Comparison of ENCODE assay signal across 8 mouse cellular contexts in genomic region chr4:152010091-152010706, GRCm38 (mm10). TPM values are rescaled to one million over a fixed set of nuclear protein-coding genes. Genes with fewer than 3 reads are reported as not detected.
DNase-seq lines count a peak whose midpoint lies in the region; ATAC-seq and TF ChIP-seq lines count a peak whose summit lies in the region.

No protein-coding gene starts in this region.

- no peaks in the 10 kb centered on the region for H3K27me3 ChIP-seq in cerebellum, adult 2 months (ENCODE audit: control insufficient read depth, insufficient read depth, low read length)
- 0 out of 2 replicates have a peak, but pooled peaks cover 3% of the 10 kb centered on the region for H3K27me3 ChIP-seq in limb, embryonic 11.5 days (ENCODE audit: control insufficient read depth, insufficient read depth, low read length)
- peaks cover 49% of the 10 kb centered on the region for H3K27me3 ChIP-seq in midbrain, embryonic 13.5 days

- H3K4me1 ChIP-seq in cerebellum, adult 2 months (ENCODE audit: control insufficient read depth, insufficient read depth, low read length): peaks cover 17% of the 10 kb centered on the region
- H3K4me1 ChIP-seq in embryonic fibroblast, embryonic 13.5 days (ENCODE audit: control insufficient read depth, insufficient read depth, low read length): peaks cover 9% of the 10 kb centered on the region
- H3K4me1 ChIP-seq in limb, embryonic 11.5 days (ENCODE audit: control insufficient read depth, insufficient read depth, low read length): peaks cover 27% of the 10 kb centered on the region
- H3K4me1 ChIP-seq in midbrain, embryonic 13.5 days (replicated peaks): peaks cover 44% of the 10 kb centered on the region

- TF ChIP-seq CTCF in cerebellum, adult 2 months (IDR thresholded peaks at IDR 0.05; ENCODE audit: borderline replicate concordance, insufficient read depth, low read depth, low read length): no peak
- no peak for TF ChIP-seq CTCF in embryonic fibroblast, embryonic 13.5 days (IDR thresholded peaks at IDR 0.05; ENCODE audit: borderline replicate concordance, insufficient read depth, low read length)

- H3K9me3 ChIP-seq in limb, embryonic 11.5 days (ENCODE audit: control insufficient read depth, low read length): no peaks in the 10 kb centered on the region
- no peaks in the 10 kb centered on the region for H3K9me3 ChIP-seq in midbrain, embryonic 13.5 days

- ATAC-seq in limb, embryonic 11.5 days (ENCODE audit: insufficient number of reproducible peaks, low FRiP score, low TSS enrichment, low read depth): no peak
- 0 out of 2 replicates have a peak, but pooled peaks have one; percentile 4 for ATAC-seq in midbrain, embryonic 13.5 days
- ATAC-seq in activated CD4-positive, CD25-positive, alpha-beta regulatory T cell, adult 4 months: no peak

- intact Hi-C loops in heart, postnatal 25 days (cut with DNase I): no loop called here

- DNase-seq in cerebellum, adult 2 months: peak; percentile 46 to 50
- no peak for DNase-seq in cerebellum, postnatal 14 days
- peak; percentile 50 for DNase-seq in MN1 (ENCODE audit: low spot score)
- DNase-seq in heart, postnatal 25 days (ENCODE audit: low spot score): peak; percentile 37
- no peak for DNase-seq in limb, embryonic 11.5 days (ENCODE audit: low spot score)

- peak overlapping the region; percentile 80; the same call in 1 of the 2 replicates for H3K27ac ChIP-seq in cerebellum, adult 2 months (ENCODE audit: insufficient read depth, low read length)
- peak overlapping the region; percentile 62 for H3K27ac ChIP-seq in embryonic fibroblast, embryonic 13.5 days (ENCODE audit: insufficient read depth, low read length)
- no peak overlapping the region for H3K27ac ChIP-seq in limb, embryonic 11.5 days (replicated peaks; ENCODE audit: low read depth, low read length)
- no peak overlapping the region for H3K27ac ChIP-seq in midbrain, embryonic 13.5 days

- TF ChIP-seq POLR2A in cerebellum, adult 2 months (IDR thresholded peaks at IDR 0.05; ENCODE audit: borderline replicate concordance, insufficient read depth, low read length): no peak
- TF ChIP-seq POLR2A in embryonic fibroblast, embryonic 13.5 days (IDR thresholded peaks at IDR 0.05; ENCODE audit: low read depth, low read length): no peak; the same call in 1 of the 2 replicates

- H3K4me3 ChIP-seq in cerebellum, adult 2 months (replicated peaks; ENCODE audit: insufficient read depth, low read depth, low read length): peak overlapping the region; percentile 89
- peak overlapping the region; percentile 84 for H3K4me3 ChIP-seq in embryonic fibroblast, embryonic 13.5 days (ENCODE audit: insufficient read depth, low read length)
- peak overlapping the region; percentile 84 for H3K4me3 ChIP-seq in limb, embryonic 11.5 days (ENCODE audit: low read depth, low read length)
- H3K4me3 ChIP-seq in midbrain, embryonic 13.5 days (replicated peaks): peak overlapping the region; percentile 62

- peak overlapping the region; percentile 100 for H3K4me2 ChIP-seq in limb, embryonic 11.5 days (ENCODE audit: low read depth, severe bottlenecking)
- peak overlapping the region; percentile 100 for H3K4me2 ChIP-seq in midbrain, embryonic 13.5 days (replicated peaks)

- under 1% methylated on average over 10 of the region's 10 CpGs for WGBS in cerebellum, adult 2 months
- 1% methylated on average over 10 of the region's 10 CpGs for WGBS in limb, embryonic 11.5 days
- WGBS in midbrain, embryonic 13.5 days: 2% methylated on average over 10 of the region's 10 CpGs

- peak overlapping the region; percentile 68 for H3K9ac ChIP-seq in limb, embryonic 11.5 days (ENCODE audit: low read length)
- H3K9ac ChIP-seq in midbrain, embryonic 13.5 days (replicated peaks): peak overlapping the region; percentile 68

- peaks cover 3% of the 10 kb centered on the region; the same call in 1 of the 2 replicates for H3K36me3 ChIP-seq in limb, embryonic 11.5 days (ENCODE audit: control insufficient read depth, insufficient read depth, low read length)
- H3K36me3 ChIP-seq in midbrain, embryonic 13.5 days: peaks cover 3% of the 10 kb centered on the region; the same call in 1 of the 2 replicates

RNA-seq across cellular contexts. Expression of gene Klhl21, which starts 1.6 kb away (rescaled TPM):
- polyA plus RNA-seq in cerebellum, adult 2 months (2012; rRNA removed): 14.5 and 14.7 TPM in 2 replicates
- 10.7 and 13.0 TPM in 2 replicates for polyA plus RNA-seq in embryonic fibroblast, embryonic 13.5 days (2011; ENCODE audit: insufficient read length, low read depth, missing spikeins)
- 10 to 100 TPM; 69.8 to 76.2 TPM for total RNA-seq in heart, postnatal 25 days (2021)
- 4.7 and 6.4 TPM in 2 replicates for polyA plus RNA-seq in limb, embryonic 11.5 days (2014; fragmentation: Nextera tagmentation; extraction: Ambion mirVana)
- polyA plus RNA-seq in midbrain, embryonic 13.5 days (2015; fragmentation: Nextera tagmentation; extraction: Ambion mirVana): 2.0 and 3.0 TPM in 2 replicates
- 1 to 10 TPM; 2.2 to 4.2 TPM for polyA plus RNA-seq in activated CD4-positive, CD25-positive, alpha-beta regulatory T cell, adult 4 months (2017; shearing (Covaris generic))

RNA-seq across cellular contexts. Expression of gene Phf13, which starts 14.1 kb away (rescaled TPM):
- 7.3 and 8.3 TPM in 2 replicates for polyA plus RNA-seq in cerebellum, adult 2 months (2012; rRNA removed)
- 21.0 and 23.2 TPM in 2 replicates for polyA plus RNA-seq in embryonic fibroblast, embryonic 13.5 days (2011; ENCODE audit: insufficient read length, low read depth, missing spikeins)
- 1 to 10 TPM; 5.8 to 6.2 TPM for total RNA-seq in heart, postnatal 25 days (2021)
- 28.6 and 29.4 TPM in 2 replicates for polyA plus RNA-seq in limb, embryonic 11.5 days (2014; fragmentation: Nextera tagmentation; extraction: Ambion mirVana)
- 17.5 and 17.7 TPM in 2 replicates for polyA plus RNA-seq in midbrain, embryonic 13.5 days (2015; fragmentation: Nextera tagmentation; extraction: Ambion mirVana)
- polyA plus RNA-seq in activated CD4-positive, CD25-positive, alpha-beta regulatory T cell, adult 4 months (2017; shearing (Covaris generic)): 1 to 10 TPM; 2.3 to 3.0 TPM

RNA-seq across cellular contexts. Expression of gene Zbtb48, which starts 17.3 kb away (rescaled TPM):
- 20.1 and 24.3 TPM in 2 replicates for polyA plus RNA-seq in cerebellum, adult 2 months (2012; rRNA removed)
- polyA plus RNA-seq in embryonic fibroblast, embryonic 13.5 days (2011; ENCODE audit: insufficient read length, low read depth, missing spikeins): 5.7 and 7.5 TPM in 2 replicates
- 1 to 10 TPM; 3.5 to 5.0 TPM for total RNA-seq in heart, postnatal 25 days (2021)
- polyA plus RNA-seq in limb, embryonic 11.5 days (2014; fragmentation: Nextera tagmentation; extraction: Ambion mirVana): 21.0 and 23.9 TPM in 2 replicates
- polyA plus RNA-seq in midbrain, embryonic 13.5 days (2015; fragmentation: Nextera tagmentation; extraction: Ambion mirVana): 17.9 and 26.3 TPM in 2 replicates
- 10 to 100 TPM; 14.1 to 22.0 TPM for polyA plus RNA-seq in activated CD4-positive, CD25-positive, alpha-beta regulatory T cell, adult 4 months (2017; shearing (Covaris generic))

RNA-seq across cellular contexts. Expression of gene Thap3, which starts 21.4 kb away (rescaled TPM):
- polyA plus RNA-seq in cerebellum, adult 2 months (2012; rRNA removed): 42.7 and 43.3 TPM in 2 replicates
- polyA plus RNA-seq in embryonic fibroblast, embryonic 13.5 days (2011; ENCODE audit: insufficient read length, low read depth, missing spikeins): 7.4 and 10.8 TPM in 2 replicates
- 10 to 100 TPM; 11.5 TPM for total RNA-seq in heart, postnatal 25 days (2021)
- polyA plus RNA-seq in limb, embryonic 11.5 days (2014; fragmentation: Nextera tagmentation; extraction: Ambion mirVana): 27.3 and 29.5 TPM in 2 replicates
- polyA plus RNA-seq in midbrain, embryonic 13.5 days (2015; fragmentation: Nextera tagmentation; extraction: Ambion mirVana): 34.7 and 38.0 TPM in 2 replicates
- polyA plus RNA-seq in activated CD4-positive, CD25-positive, alpha-beta regulatory T cell, adult 4 months (2017; shearing (Covaris generic)): 100 to 1,000 TPM in 1 of 2 experiments, 10 to 100 TPM in 1; 89.8 to 107 TPM

RNA-seq across cellular contexts. Expression of gene Tas1r1, which starts 28.2 kb away (rescaled TPM):
- polyA plus RNA-seq in cerebellum, adult 2 months (2012; rRNA removed): 0.10 and 0.27 TPM in 2 replicates
- polyA plus RNA-seq in embryonic fibroblast, embryonic 13.5 days (2011; ENCODE audit: insufficient read length, low read depth, missing spikeins): not detected in 2 replicates
- total RNA-seq in heart, postnatal 25 days (2021): under 1 TPM in 1 of 2 experiments, not detected in 1; 0.16 TPM
- 0.40 and 0.75 TPM in 2 replicates for polyA plus RNA-seq in limb, embryonic 11.5 days (2014; fragmentation: Nextera tagmentation; extraction: Ambion mirVana)
- 0.86 and 1.4 TPM in 2 replicates for polyA plus RNA-seq in midbrain, embryonic 13.5 days (2015; fragmentation: Nextera tagmentation; extraction: Ambion mirVana)
- not detected for polyA plus RNA-seq in activated CD4-positive, CD25-positive, alpha-beta regulatory T cell, adult 4 months (2017; shearing (Covaris generic))

Comparison
In these comparisons a context has a peak if more than half of its experiments do, and no peak if none do; other contexts are left out.
1. DNase-seq: peak in cerebellum, adult 2 months (2 of 2), MN1 (single experiment) and heart, postnatal 25 days (single experiment); none in cerebellum, postnatal 14 days (0 of 2) and limb, embryonic 11.5 days (single experiment).
2. H3K27ac ChIP-seq: peak in cerebellum, adult 2 months (single experiment) and embryonic fibroblast, embryonic 13.5 days (single experiment); none in limb, embryonic 11.5 days (single experiment) and midbrain, embryonic 13.5 days (single experiment).
3. Peak in every context shown above with its lines, with median percentiles within 50 percentile points of each other: H3K4me3 ChIP-seq.